Mouse (Mus musculus) liver, embryonic 14.5 days (tissue): ENCODE data around the gene Sgms1.

Source experiments
- CTCF ChIP-seq: IDR thresholded peaks from 2 replicates; pipeline ENCODE4 v1.5.1; 2016; ENCODE audit warnings: antibody characterized with exemption, low read depth, control low read depth
- EP300 ChIP-seq: IDR thresholded peaks from 2 replicates; pipeline ENCODE4 v1.6.1; 2016; ENCODE audit warnings: antibody characterized with exemption, low read depth

DNA sequence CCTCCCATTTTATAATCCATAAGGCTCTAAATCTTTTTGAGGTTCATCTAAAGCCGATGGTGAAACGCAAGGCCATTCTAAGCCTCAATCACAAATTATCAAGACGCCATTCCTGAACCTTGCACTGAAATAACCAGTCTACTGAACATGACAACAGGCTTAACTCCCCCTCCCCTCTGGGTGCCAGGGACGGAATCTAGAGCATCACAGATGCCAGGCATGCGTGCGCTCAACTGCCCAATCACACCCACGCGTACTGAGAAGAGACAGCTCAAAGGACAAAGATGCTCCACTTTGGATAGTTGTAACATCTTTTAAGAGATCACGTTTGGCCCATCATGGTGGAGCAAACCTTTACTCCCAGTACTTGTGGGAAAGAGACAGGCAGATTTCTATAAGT is 146.3 kb downstream of the Sgms1 start:
- TF ChIP-seq CTCF, result no peak
- TF ChIP-seq EP300, result no peak
